Mouse (Mus musculus) heart, adult 2 months (tissue): ENCODE results near the gene Nubpl.

Experiments
- CTCF ChIP-seq: fragments of 200-600 bp; IDR thresholded peaks from 2 replicates; pipeline ENCODE4 v1.8.1; 2022; ENCODE audit warnings: antibody characterized with exemption, mild to moderate bottlenecking, moderate library complexity
- EP300 ChIP-seq: fragments of 200-500 bp; IDR thresholded peaks from 2 replicates; pipeline ENCODE4 v1.6.1; 2011; ENCODE audit warnings: low read depth, low read length, control low read depth; ENCODE audit not compliant: insufficient read depth
- POLR2A ChIP-seq: fragments of 200-500 bp; IDR thresholded peaks from 2 replicates; pipeline ENCODE4 v1.6.1; 2011; ENCODE audit warnings: mild to moderate bottlenecking, low read depth, low read length, control low read depth; ENCODE audit not compliant: insufficient read depth

DNA sequence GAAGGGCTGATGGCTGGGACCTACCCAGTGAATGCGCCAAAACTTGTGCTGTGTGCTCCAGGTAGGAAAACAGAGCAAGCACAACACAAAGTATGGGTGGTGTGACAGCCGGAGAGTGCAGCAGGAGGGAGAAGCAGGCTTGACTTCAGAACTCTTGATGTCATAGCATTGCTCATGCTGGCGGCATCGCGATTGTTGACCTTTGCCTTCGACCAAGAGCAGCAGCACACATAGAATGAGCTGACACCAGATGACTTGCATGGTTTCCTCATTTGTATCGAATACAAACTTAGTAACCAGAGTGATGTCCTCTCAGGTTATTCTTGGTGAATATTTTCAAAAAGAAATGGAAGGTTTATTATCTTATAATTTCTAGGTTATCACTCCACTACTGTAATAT, 211.1 kb downstream of the Nubpl start:
- TF ChIP-seq CTCF: no peak
- TF ChIP-seq POLR2A: no peak
- no peak for TF ChIP-seq EP300
